ENCODE assay signal across 8 mouse cellular contexts in the genomic region with DNA sequence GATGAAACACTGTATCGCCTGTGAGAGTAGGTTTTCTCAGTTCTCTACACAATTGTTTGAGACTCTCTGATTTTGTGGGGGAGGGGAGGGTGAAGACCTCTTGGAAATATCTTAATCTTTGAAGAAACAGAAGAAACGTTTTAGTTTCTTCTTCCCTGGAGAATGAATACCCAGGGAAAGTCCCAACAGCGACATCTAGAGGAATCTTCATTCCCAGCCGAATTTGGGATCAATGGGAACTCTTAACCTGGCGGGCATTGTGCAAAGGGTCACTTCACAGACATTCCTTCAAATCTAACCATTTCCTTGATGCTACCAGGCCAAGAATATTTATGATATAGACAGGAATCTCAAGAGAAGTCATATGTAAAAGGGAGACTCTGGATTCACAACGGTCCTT. TPM values are rescaled to one million over a fixed set of nuclear protein-coding genes. Genes with fewer than 3 reads are reported as not detected.
DNase-seq lines count a peak whose midpoint lies in the region; ATAC-seq and TF ChIP-seq lines count a peak whose summit lies in the region.

No protein-coding gene starts in this region.

- no peak overlapping the region for H3K27ac ChIP-seq in embryonic facial prominence, embryonic 14.5 days (replicated peaks; ENCODE audit: low read depth, low read length)
- no peak overlapping the region for H3K27ac ChIP-seq in lung, postnatal 0 days (ENCODE audit: low read length)

- no peak for TF ChIP-seq EP300 in lung, postnatal 0 days (IDR thresholded peaks at IDR 0.05)

- H3K9me3 ChIP-seq in embryonic facial prominence, embryonic 14.5 days (ENCODE audit: control insufficient read depth, low read length) = no peaks in the 10 kb centered on the region
- no peaks in the 10 kb centered on the region for H3K9me3 ChIP-seq in lung, postnatal 0 days (ENCODE audit: low read length)

- TF ChIP-seq CTCF in lung, postnatal 0 days (IDR thresholded peaks at IDR 0.05) = peak; percentile 73

- DNase-seq in heart, postnatal 10 days = peak; percentile 27 to 39
- no peak for DNase-seq in heart, postnatal 25 days (ENCODE audit: low spot score)
- DNase-seq in right cerebral cortex, adult 2 months (ENCODE audit: low spot score in 2 of 2) = peak; percentile 44 to 58
- DNase-seq in right cerebral cortex, postnatal 36 days (ENCODE audit: low spot score in 2 of 2) = no peak
- DNase-seq in embryonic facial prominence, embryonic 14.5 days (ENCODE audit: low spot score) = peak; percentile 51
- DNase-seq in lung, postnatal 0 days (ENCODE audit: low spot score) = peak; percentile 49
- no peak for DNase-seq in MN1 (ENCODE audit: low spot score)

- 23% methylated on average over 6 of the region's 6 CpGs for WGBS in embryonic facial prominence, embryonic 14.5 days
- WGBS in lung, postnatal 0 days = 21% methylated on average over 6 of the region's 6 CpGs

- no peaks in the 10 kb centered on the region for H3K27me3 ChIP-seq in embryonic facial prominence, embryonic 14.5 days (replicated peaks; ENCODE audit: control insufficient read depth, insufficient read depth, low read length)
- no peaks in the 10 kb centered on the region for H3K27me3 ChIP-seq in lung, postnatal 0 days (replicated peaks; ENCODE audit: insufficient read depth, low read length)

- no peak for ATAC-seq in embryonic facial prominence, embryonic 14.5 days (ENCODE audit: low read depth)
- ATAC-seq in lung, postnatal 0 days = no peak
- no peak for ATAC-seq in erythroid progenitor cell, adult 5-6 weeks (replicated peaks; ENCODE audit: low FRiP score, poor library complexity, severe bottlenecking)

- H3K36me3 ChIP-seq in embryonic facial prominence, embryonic 14.5 days (ENCODE audit: control insufficient read depth, insufficient read depth, low read length) = no peaks in the 10 kb centered on the region
- H3K36me3 ChIP-seq in lung, postnatal 0 days (ENCODE audit: insufficient read depth, low read length) = no peaks in the 10 kb centered on the region

- no peak overlapping the region for H3K4me3 ChIP-seq in embryonic facial prominence, embryonic 14.5 days (ENCODE audit: low read depth, low read length)
- H3K4me3 ChIP-seq in lung, postnatal 0 days (ENCODE audit: low read depth, low read length) = no peak overlapping the region

- no peak overlapping the region for H3K4me2 ChIP-seq in embryonic facial prominence, embryonic 14.5 days (ENCODE audit: low read depth, low read length)
- H3K4me2 ChIP-seq in lung, postnatal 0 days (replicated peaks; ENCODE audit: low read depth, low read length) = no peak overlapping the region

- intact Hi-C loops in heart, postnatal 10 days (cut with DNase I) = loop anchor here (2.0 to 5.0 kb wide), 3 partner anchors 103 to 427 kb away; a partner anchor contains a TSS
- intact Hi-C loops in heart, postnatal 25 days (cut with DNase I) = loop anchor here (1.0 to 5.0 kb wide), 3 partner anchors 158 to 427 kb away; no protein-coding TSS in a partner anchor

- H3K9ac ChIP-seq in embryonic facial prominence, embryonic 14.5 days (ENCODE audit: low read depth, low read length) = no peak overlapping the region
- no peak overlapping the region for H3K9ac ChIP-seq in lung, postnatal 0 days (replicated peaks; ENCODE audit: low read depth)

- H3K4me1 ChIP-seq in embryonic facial prominence, embryonic 14.5 days (ENCODE audit: control insufficient read depth, insufficient read depth, low read length) = no peaks in the 10 kb centered on the region
- no peaks in the 10 kb centered on the region for H3K4me1 ChIP-seq in lung, postnatal 0 days (ENCODE audit: insufficient read depth, low read depth, low read length)

RNA-seq across cellular contexts. Expression of a gene that starts 17.2 kb away (rescaled TPM):
- total RNA-seq in heart, postnatal 10 days (2021) = not detected
- total RNA-seq in heart, postnatal 25 days (2021) = not detected
- 0.08 and 0.18 TPM in 2 replicates for polyA plus RNA-seq in embryonic facial prominence, embryonic 14.5 days (2014; fragmentation: Nextera tagmentation; extraction: Ambion mirVana)
- 0.10 TPM in 1 of 2 replicates, not detected in the other for polyA plus RNA-seq in lung, postnatal 0 days (2015; fragmentation: Nextera tagmentation; extraction: Ambion mirVana)
- total RNA-seq in erythroid progenitor cell, adult 5-6 weeks (2015; ENCODE audit: low replicate concordance) = 0.72 TPM in 1 of 2 replicates, not detected in the other
- 0.39 and 0.76 TPM in 2 replicates for total RNA-seq in erythroid progenitor cell, adult 5-6 weeks (2017; ENCODE audit: low replicate concordance)

Comparison
In these comparisons a context has a peak if more than half of its experiments do, and no peak if none do; other contexts are left out.
1. DNase-seq: peak in heart, postnatal 10 days (2 of 2), right cerebral cortex, adult 2 months (2 of 2), embryonic facial prominence, embryonic 14.5 days (single experiment) and lung, postnatal 0 days (single experiment); none in heart, postnatal 25 days (single experiment), right cerebral cortex, postnatal 36 days (0 of 2) and MN1 (single experiment).